Mouse (Mus musculus) T-helper 17 cell (primary cell): ENCODE measurements at regions not wholly inside any gene's neighbourhood (a gene's known extent, or its start where the extent isn't known, plus 50 kb on each side); places are given as distances from the start of the nearest gene placed in this dataset.

ENCODE experiments used
- in situ Hi-C, 2 experiments: fragments of 300-600 bp; cut with MboI, MseI; formaldehyde crosslinking; loops; 1 replicate in 1 of 2; 2 replicates in 1 of 2; pipeline ENCODE4 v1.15.1; 2025; ENCODE audit warnings: high pct_unique_total_duplicates in 2 of 2

- in situ Hi-C loops = no loop called here
Observed at GRCm38 (mm10) chr10:98645681-98646122, 268.5 kb upstream of the Atp2b1 start.

- in situ Hi-C loops = no loop called here
Observed at GRCm38 (mm10) chr10:98646311-98646999, 267.8 kb upstream of the Atp2b1 start.

- in situ Hi-C loops = no loop called here
Observed at GRCm38 (mm10) chr10:98648710-98649245, 265.4 kb upstream of the Atp2b1 start.

GRCm38 (mm10) chr10:98650533-98650932 lies 263.7 kb upstream of the Atp2b1 start:
- in situ Hi-C loops = no loop called here

- in situ Hi-C loops = no loop called here
Observed at GRCm38 (mm10) chr10:98651127-98651526, 263.1 kb upstream of the Atp2b1 start.

GRCm38 (mm10) chr10:98651599-98651998 lies 262.6 kb upstream of the Atp2b1 start:
- in situ Hi-C loops = no loop called here

GRCm38 (mm10) chr10:98652084-98652483 lies 262.1 kb upstream of the Atp2b1 start:
- in situ Hi-C loops = no loop called here

- in situ Hi-C loops = no loop called here
Observed at GRCm38 (mm10) chr10:98660747-98661146, 253.5 kb upstream of the Atp2b1 start.

GRCm38 (mm10) chr10:98665936-98666505 lies 248.2 kb upstream of the Atp2b1 start:
- in situ Hi-C loops = no loop called here

GRCm38 (mm10) chr10:98667728-98668127 lies 246.5 kb upstream of the Atp2b1 start:
- in situ Hi-C loops = no loop called here

- in situ Hi-C loops = no loop called here
Observed at GRCm38 (mm10) chr10:98674131-98674530, 240.1 kb upstream of the Atp2b1 start.

GRCm38 (mm10) chr10:98676907-98677306 lies 237.3 kb upstream of the Atp2b1 start:
- in situ Hi-C loops = loop anchor here in 1 of 2 experiments (25.0 kb wide), 1 partner anchor 1865 kb away; no protein-coding TSS in a partner anchor

- in situ Hi-C loops = loop anchor here in 1 of 2 experiments (25.0 kb wide), 1 partner anchor 1866 kb away; no protein-coding TSS in a partner anchor
Observed at GRCm38 (mm10) chr10:98678234-98678633, 236.0 kb upstream of the Atp2b1 start.

- in situ Hi-C loops = loop anchor here (5.0 to 25.0 kb wide), 2 partner anchors 60 to 1870 kb away; no protein-coding TSS in a partner anchor
Observed at GRCm38 (mm10) chr10:98682436-98682835, 231.8 kb upstream of the Atp2b1 start.

GRCm38 (mm10) chr10:98684195-98684594 lies 230.0 kb upstream of the Atp2b1 start:
- in situ Hi-C loops = loop anchor here (5.0 to 25.0 kb wide), 2 partner anchors 58 to 1872 kb away; no protein-coding TSS in a partner anchor

- in situ Hi-C loops = loop anchor here (5.0 to 25.0 kb wide), 2 partner anchors 58 to 1872 kb away; no protein-coding TSS in a partner anchor
Observed at GRCm38 (mm10) chr10:98684707-98685106, 229.5 kb upstream of the Atp2b1 start.

GRCm38 (mm10) chr10:98685739-98686138 lies 228.5 kb upstream of the Atp2b1 start:
- in situ Hi-C loops = loop anchor here in 1 of 2 experiments (25.0 kb wide), 1 partner anchor 1873 kb away; no protein-coding TSS in a partner anchor

GRCm38 (mm10) chr10:98686370-98686769 lies 227.8 kb upstream of the Atp2b1 start:
- in situ Hi-C loops = loop anchor here in 1 of 2 experiments (25.0 kb wide), 1 partner anchor 1874 kb away; no protein-coding TSS in a partner anchor

- in situ Hi-C loops = loop anchor here in 1 of 2 experiments (5.0 to 25.0 kb wide), 2 partner anchors 50 to 1880 kb away; no protein-coding TSS in a partner anchor
Observed at GRCm38 (mm10) chr10:98691816-98692215, 222.4 kb upstream of the Atp2b1 start.

- in situ Hi-C loops = loop anchor here in 1 of 2 experiments (5.0 to 25.0 kb wide), 2 partner anchors 53 to 1883 kb away; no protein-coding TSS in a partner anchor
Observed at GRCm38 (mm10) chr10:98694690-98695370, 219.4 kb upstream of the Atp2b1 start.

- in situ Hi-C loops = loop anchor here in 1 of 2 experiments (25.0 kb wide), 1 partner anchor 1883 kb away; no protein-coding TSS in a partner anchor
Observed at GRCm38 (mm10) chr10:98695371-98695725, 218.9 kb upstream of the Atp2b1 start.
